Mouse (Mus musculus): Measurements from ENCODE around the gene Tnfrsf25. TPM values are rescaled to one million over a fixed set of nuclear protein-coding genes. Genes with fewer than 3 reads are reported as not detected.

Gene Tnfrsf25
- polyA plus RNA-seq, 1 experiment from 2014 or later, result 0.15 TPM

- H3K9me3 ChIP-seq (ENCODE audit: low read length), result no peaks in the 10 kb centered on the region
- H3K36me3 ChIP-seq (replicated peaks; ENCODE audit: insufficient read depth, low read length), result no peaks in the 10 kb centered on the region
- no peak overlapping the region for H3K9ac ChIP-seq (replicated peaks)
- WGBS (ENCODE audit: insufficient replicate concordance), result 64% methylated on average over 6 of the region's 6 CpGs
- ATAC-seq (peak; percentile 49), DNase-seq (no peak)
- H3K4me1 ChIP-seq (ENCODE audit: insufficient read depth), result peaks cover 15% of the 10 kb centered on the region
- no peak overlapping the region for H3K4me2 ChIP-seq (ENCODE audit: low read depth, low read length)
- H3K27me3 ChIP-seq (ENCODE audit: insufficient read depth, low read length), result peaks cover 48% of the 10 kb centered on the region
- no peak overlapping the region for H3K27ac ChIP-seq (ENCODE audit: low read depth)
- no peak for TF ChIP-seq CTCF (IDR thresholded peaks at IDR 0.05; ENCODE audit: low read depth)
- TF ChIP-seq EP300 (IDR thresholded peaks at IDR 0.05; ENCODE audit: low read depth), result no peak
- H3K4me3 ChIP-seq (ENCODE audit: low read depth, low read length), result no peak overlapping the region
These were observed 45.9 kb downstream of the Tnfrsf25 start for GRCm38 (mm10) chr4:152161601-152162000.

DNA sequence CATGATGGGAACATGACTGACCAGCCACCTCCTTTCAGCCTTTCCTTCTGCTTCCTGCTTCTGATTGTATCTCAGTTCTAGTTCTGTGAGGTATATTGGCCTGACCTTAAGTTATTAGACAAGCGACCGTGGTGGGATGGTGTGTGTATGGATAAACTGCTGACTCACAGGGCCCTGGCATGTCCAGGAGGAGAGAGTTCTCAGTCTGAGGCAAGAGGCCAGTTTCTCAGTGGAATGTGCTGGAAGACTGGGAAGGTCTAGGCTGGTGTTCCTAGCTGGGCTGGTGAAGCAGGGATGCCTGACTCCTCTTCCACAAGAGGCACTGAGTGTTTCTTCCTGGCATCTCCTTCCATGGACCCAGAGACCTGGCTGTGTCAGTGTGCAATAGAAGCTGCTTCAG, 47.0 kb downstream of the Tnfrsf25 start:
- ATAC-seq (no peak), DNase-seq (no peak)
- Histone ChIP-seq H3K9ac (replicated peaks) (no peak overlapping the region), H3K27me3 (ENCODE audit: insufficient read depth, low read length) (peaks cover 42% of the 10 kb centered on the region), H3K4me2 (ENCODE audit: low read depth, low read length) (no peak overlapping the region), H3K4me3 (ENCODE audit: low read depth, low read length) (no peak overlapping the region), H3K36me3 (replicated peaks; ENCODE audit: insufficient read depth, low read length) (no peaks in the 10 kb centered on the region), H3K27ac (ENCODE audit: low read depth) (no peak overlapping the region), H3K9me3 (ENCODE audit: low read length) (no peaks in the 10 kb centered on the region), H3K4me1 (ENCODE audit: insufficient read depth) (peaks cover 15% of the 10 kb centered on the region)
- 60% methylated on average over 2 of the region's 2 CpGs for WGBS (ENCODE audit: insufficient replicate concordance)
- TF ChIP-seq EP300 (IDR thresholded peaks at IDR 0.05; ENCODE audit: low read depth) (no peak), CTCF (IDR thresholded peaks at IDR 0.05; ENCODE audit: low read depth) (no peak)

DNA sequence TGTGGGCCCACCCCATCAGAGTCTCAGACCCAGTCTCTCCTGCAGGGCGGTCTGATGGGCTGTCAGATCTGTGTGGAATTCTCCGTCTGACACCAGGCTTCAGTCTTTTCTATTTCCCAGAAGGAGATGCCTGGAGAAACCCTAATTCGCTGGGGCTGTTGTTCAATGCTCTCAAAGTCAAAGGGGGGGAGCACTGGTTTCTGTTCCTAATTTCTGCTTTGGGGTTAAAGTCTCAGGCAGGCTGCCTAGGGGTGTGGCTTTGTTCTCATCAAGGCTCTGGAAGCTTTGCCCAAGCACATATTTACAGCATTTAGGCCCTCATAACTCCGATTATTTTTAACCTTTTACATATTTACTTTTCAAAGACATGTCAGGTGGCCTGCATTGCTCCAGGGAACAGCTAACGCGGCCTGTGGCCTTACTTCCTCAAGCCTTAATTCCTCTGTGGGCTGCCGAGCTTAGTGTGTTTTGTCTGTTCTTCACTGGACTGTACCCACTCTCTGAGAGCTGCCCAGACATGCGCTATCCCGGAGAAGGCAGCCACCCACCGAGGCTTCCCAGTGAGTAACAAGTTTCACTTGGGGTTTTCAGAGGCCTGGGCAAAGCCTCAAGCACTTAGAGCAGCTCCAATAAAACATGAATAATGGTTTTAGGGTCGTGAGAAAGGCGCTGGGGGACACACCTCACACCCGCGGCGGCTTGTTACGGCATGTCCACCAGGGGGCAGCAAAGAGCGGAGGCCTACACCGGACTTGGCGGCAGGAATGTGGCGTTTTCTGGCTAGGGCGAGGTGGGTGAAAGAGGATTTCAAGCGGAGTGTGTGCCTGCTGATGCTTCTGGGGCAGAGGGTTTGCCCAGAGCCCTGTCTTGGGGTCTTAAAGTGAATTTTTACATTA, 49.5 kb downstream of the Tnfrsf25 start:
- TF ChIP-seq EP300 (IDR thresholded peaks at IDR 0.05; ENCODE audit: low read depth), result no peak
- peak; percentile 95 for TF ChIP-seq CTCF (IDR thresholded peaks at IDR 0.05; ENCODE audit: low read depth)
- no peak overlapping the region for H3K4me3 ChIP-seq (ENCODE audit: low read depth, low read length)
- peak; percentile 80 for DNase-seq
- H3K27ac ChIP-seq (ENCODE audit: low read depth), result 0 out of 2 replicates have a peak overlapping the region, but pooled peaks have one; percentile 13
- peak overlapping the region; percentile 39 for H3K4me2 ChIP-seq (ENCODE audit: low read depth, low read length)
- 20% methylated on average over 22 of the region's 22 CpGs for WGBS (ENCODE audit: insufficient replicate concordance)
- H3K9me3 ChIP-seq (ENCODE audit: low read length), result no peaks in the 10 kb centered on the region
- H3K4me1 ChIP-seq (ENCODE audit: insufficient read depth), result no peaks in the 10 kb centered on the region
- H3K36me3 ChIP-seq (replicated peaks; ENCODE audit: insufficient read depth, low read length), result no peaks in the 10 kb centered on the region
- no peak overlapping the region for H3K9ac ChIP-seq (replicated peaks)
- H3K27me3 ChIP-seq (ENCODE audit: insufficient read depth, low read length), result peaks cover 18% of the 10 kb centered on the region
- no peak for ATAC-seq

DNA sequence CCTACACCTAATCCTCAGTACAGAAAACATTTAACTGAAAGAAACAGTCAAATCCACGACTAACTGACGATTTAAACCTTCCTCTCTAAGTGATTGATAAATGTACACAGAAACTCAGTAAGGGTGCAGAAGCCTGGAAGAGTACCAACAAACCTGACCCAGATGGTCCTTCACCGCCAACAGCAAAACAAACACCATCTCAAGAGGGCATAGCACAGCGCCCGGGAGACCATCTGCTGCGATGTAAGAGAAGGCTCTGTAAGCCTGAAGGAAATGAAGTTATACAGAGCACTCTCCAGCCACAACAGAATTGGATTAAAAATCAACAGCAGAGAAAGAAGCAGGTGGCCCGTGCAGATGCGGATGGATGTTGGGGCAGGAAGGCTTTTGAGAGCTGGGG, 52.3 kb downstream of the Tnfrsf25 start:
- Histone ChIP-seq H3K4me1 (ENCODE audit: insufficient read depth) (no peaks in the 10 kb centered on the region), H3K27me3 (ENCODE audit: insufficient read depth, low read length) (no peaks in the 10 kb centered on the region), H3K27ac (ENCODE audit: low read depth) (no peak overlapping the region), H3K9ac (replicated peaks) (no peak overlapping the region), H3K36me3 (replicated peaks; ENCODE audit: insufficient read depth, low read length) (no peaks in the 10 kb centered on the region), H3K9me3 (ENCODE audit: low read length) (no peaks in the 10 kb centered on the region), H3K4me2 (ENCODE audit: low read depth, low read length) (no peak overlapping the region), H3K4me3 (ENCODE audit: low read depth, low read length) (no peak overlapping the region)
- DNase-seq, result no peak
- TF ChIP-seq CTCF (IDR thresholded peaks at IDR 0.05; ENCODE audit: low read depth) (no peak), EP300 (IDR thresholded peaks at IDR 0.05; ENCODE audit: low read depth) (no peak)
- WGBS (ENCODE audit: insufficient replicate concordance), result 65% methylated on average over 8 of the region's 8 CpGs
- no peak for ATAC-seq

- no peaks in the 10 kb centered on the region for H3K4me1 ChIP-seq (ENCODE audit: insufficient read depth)
- DNase-seq (no peak), ATAC-seq (no peak)
- no peak overlapping the region for H3K9ac ChIP-seq (replicated peaks)
- no peak overlapping the region for H3K4me2 ChIP-seq (ENCODE audit: low read depth, low read length)
- H3K4me3 ChIP-seq (ENCODE audit: low read depth, low read length), result no peak overlapping the region
- TF ChIP-seq CTCF (IDR thresholded peaks at IDR 0.05; ENCODE audit: low read depth) (no peak), EP300 (IDR thresholded peaks at IDR 0.05; ENCODE audit: low read depth) (no peak)
- no peak overlapping the region for H3K27ac ChIP-seq (ENCODE audit: low read depth)
- 77% methylated on average over 7 of the region's 7 CpGs for WGBS (ENCODE audit: insufficient replicate concordance)
- H3K9me3 ChIP-seq (ENCODE audit: low read length), result no peaks in the 10 kb centered on the region
- no peaks in the 10 kb centered on the region for H3K27me3 ChIP-seq (ENCODE audit: insufficient read depth, low read length)
- H3K36me3 ChIP-seq (replicated peaks; ENCODE audit: insufficient read depth, low read length), result no peaks in the 10 kb centered on the region
These were observed 53.4 kb downstream of the Tnfrsf25 start for GRCm38 (mm10) chr4:152169103-152169502.

Other genes starting within 250 kb of the Tnfrsf25 start
- 28.8 and 29.2 TPM in 2 replicates for gene Dnajc11, start 182.2 kb upstream of the Tnfrsf25 start, polyA plus RNA-seq (2015; fragmentation: Nextera tagmentation; extraction: Ambion mirVana)
- 5.7 and 6.8 TPM in 2 replicates for gene Thap3, start 126.9 kb upstream of the Tnfrsf25 start, polyA plus RNA-seq (2015; fragmentation: Nextera tagmentation; extraction: Ambion mirVana)
- gene Phf13, start 119.7 kb upstream of the Tnfrsf25 start, polyA plus RNA-seq (2015; fragmentation: Nextera tagmentation; extraction: Ambion mirVana), result 3.6 and 4.1 TPM in 2 replicates
- 4.2 TPM in 2 replicates for gene Klhl21, start 107.1 kb upstream of the Tnfrsf25 start, polyA plus RNA-seq (2015; fragmentation: Nextera tagmentation; extraction: Ambion mirVana)
- 7.4 and 8.5 TPM in 2 replicates for gene Zbtb48, start 88.3 kb upstream of the Tnfrsf25 start, polyA plus RNA-seq (2015; fragmentation: Nextera tagmentation; extraction: Ambion mirVana)
- 0.07 TPM in 2 replicates for gene Tas1r1, start 77.4 kb upstream of the Tnfrsf25 start, polyA plus RNA-seq (2015; fragmentation: Nextera tagmentation; extraction: Ambion mirVana)
- 8.0 and 8.5 TPM in 2 replicates for gene Nol9, start 76.6 kb upstream of the Tnfrsf25 start, polyA plus RNA-seq (2015; fragmentation: Nextera tagmentation; extraction: Ambion mirVana)
- 1.8 and 2.1 TPM in 2 replicates for gene Plekhg5, start 43.4 kb upstream of the Tnfrsf25 start, polyA plus RNA-seq (2015; fragmentation: Nextera tagmentation; extraction: Ambion mirVana)
- 1.8 and 2.2 TPM in 2 replicates for gene Espn, start 36.4 kb downstream of the Tnfrsf25 start, polyA plus RNA-seq (2015; fragmentation: Nextera tagmentation; extraction: Ambion mirVana)
- not detected in 2 replicates for gene Hes2, start 42.9 kb downstream of the Tnfrsf25 start, polyA plus RNA-seq (2015; fragmentation: Nextera tagmentation; extraction: Ambion mirVana)
- 10.7 and 12.0 TPM in 2 replicates for gene Acot7, start 62.2 kb downstream of the Tnfrsf25 start, polyA plus RNA-seq (2015; fragmentation: Nextera tagmentation; extraction: Ambion mirVana)
- 0.47 and 0.58 TPM in 2 replicates for gene Gpr153, start 158.3 kb downstream of the Tnfrsf25 start, polyA plus RNA-seq (2015; fragmentation: Nextera tagmentation; extraction: Ambion mirVana)
- not detected in 2 replicates for gene Hes3, start 175.7 kb downstream of the Tnfrsf25 start, polyA plus RNA-seq (2015; fragmentation: Nextera tagmentation; extraction: Ambion mirVana)
- 5.9 and 6.9 TPM in 2 replicates for gene Icmt, start 181.3 kb downstream of the Tnfrsf25 start, polyA plus RNA-seq (2015; fragmentation: Nextera tagmentation; extraction: Ambion mirVana)
- 0.13 TPM in 1 of 2 replicates, not detected in the other for gene Rnf207, start 203.1 kb downstream of the Tnfrsf25 start, polyA plus RNA-seq (2015; fragmentation: Nextera tagmentation; extraction: Ambion mirVana)
- gene Rpl22, start 209.8 kb downstream of the Tnfrsf25 start, polyA plus RNA-seq (2015; fragmentation: Nextera tagmentation; extraction: Ambion mirVana), result 207 and 213 TPM in 2 replicates
- 0.38 TPM in 1 of 2 replicates, not detected in the other for gene Chd5, start 222.7 kb downstream of the Tnfrsf25 start, polyA plus RNA-seq (2015; fragmentation: Nextera tagmentation; extraction: Ambion mirVana)